Mouse (Mus musculus) embryonic fibroblast, embryonic 13.5 days (primary cell): ENCODE measurements at regions not wholly inside any gene's neighbourhood (a gene's known extent, or its start where the extent isn't known, plus 50 kb on each side); places are given as distances from the start of the nearest gene placed in this dataset.

Experiments used
- CTCF ChIP-seq: IDR thresholded peaks from 2 replicates; pipeline ENCODE4 v1.5.1; 2011; ENCODE audit warnings: mild to moderate bottlenecking, control low read depth, low read length, moderate library complexity, borderline replicate concordance; ENCODE audit not compliant: insufficient read depth
- POLR2A ChIP-seq: IDR thresholded peaks from 2 replicates; pipeline ENCODE4 v1.6.1; 2011; ENCODE audit warnings: low read depth, mild to moderate bottlenecking, control low read depth, low read length, moderate library complexity

- no peak for TF ChIP-seq CTCF
- no peak for TF ChIP-seq POLR2A
These were observed 65.2 kb upstream of the Rpl38 start for GRCm38 (mm10) chr11:114603108-114603507.
